Mouse (Mus musculus) heart, adult 18-20 months (tissue): Measurements from ENCODE around the gene Haus2. TPM values are rescaled to one million over a fixed set of nuclear protein-coding genes. Genes with fewer than 3 reads are reported as not detected.

Source experiments
- DNase-seq, 2 experiments: peaks; one replicate each; pipeline ENCODE4 v3.0.0; 2021 to 2022; ENCODE audit warnings: mixed read lengths in 1 of 2
- total RNA-seq, 2 experiments: library from RNA; stranded (reverse); gene quantifications; 2 replicates each; pipeline ENCODE4 v1.2.3; 2021

Gene Haus2
- total RNA-seq, 2 experiments from 2014 or later = 9.9 to 11.5 TPM

DNA sequence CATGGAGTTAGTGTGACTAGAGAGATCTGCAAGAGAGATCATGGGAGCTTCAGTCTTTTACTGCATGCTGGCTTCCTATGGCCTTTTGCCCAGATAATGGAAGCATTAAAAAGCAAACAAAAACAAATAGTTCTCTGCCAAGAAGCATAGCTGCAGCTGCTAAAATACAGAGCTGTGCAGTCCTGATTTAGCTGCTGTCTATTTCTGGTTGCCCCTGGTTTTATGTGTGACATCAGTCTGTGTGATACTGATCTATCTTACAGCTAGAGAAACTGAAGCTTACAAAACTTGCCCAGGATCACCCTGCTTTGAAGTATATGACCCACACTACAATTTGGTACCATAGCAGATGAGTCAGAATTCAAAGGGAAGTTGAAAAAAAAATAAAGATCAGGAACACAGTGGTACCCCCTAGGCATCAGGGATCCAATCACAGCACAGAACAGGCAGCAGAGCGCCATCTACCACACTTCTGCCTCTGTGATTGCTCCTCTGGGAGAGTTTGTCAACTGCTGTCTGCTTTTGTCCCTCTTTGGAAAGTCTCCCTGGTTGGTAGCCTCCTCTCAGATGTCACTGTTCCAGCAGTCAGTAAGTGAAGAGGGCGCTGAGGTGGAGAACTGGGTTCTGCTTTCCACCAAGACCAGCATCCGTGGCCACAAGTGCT lies 54.4 kb downstream of the Haus2 start:
- DNase-seq = peak in 1 of 2 experiments; percentile 29

DNA sequence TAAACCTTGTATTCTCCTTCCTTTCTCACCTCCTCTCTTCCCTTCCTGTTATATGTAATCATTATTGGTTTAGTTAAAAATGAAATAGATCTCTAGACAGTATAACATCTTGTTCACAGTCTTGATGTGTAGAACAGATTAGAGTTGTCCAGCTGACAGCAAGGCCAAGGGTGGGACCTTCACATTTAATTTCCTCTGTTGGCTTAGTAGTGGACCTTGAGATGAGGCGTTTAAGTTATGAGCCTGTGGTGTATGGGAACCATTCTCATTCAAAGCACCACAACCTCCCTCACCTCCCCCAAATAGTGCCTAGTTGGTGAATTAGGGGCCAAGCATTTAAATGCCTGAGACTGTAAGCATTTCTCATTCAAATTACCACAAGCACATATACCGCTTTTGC lies 58.3 kb downstream of the Haus2 start:
- no peak for DNase-seq

DNA sequence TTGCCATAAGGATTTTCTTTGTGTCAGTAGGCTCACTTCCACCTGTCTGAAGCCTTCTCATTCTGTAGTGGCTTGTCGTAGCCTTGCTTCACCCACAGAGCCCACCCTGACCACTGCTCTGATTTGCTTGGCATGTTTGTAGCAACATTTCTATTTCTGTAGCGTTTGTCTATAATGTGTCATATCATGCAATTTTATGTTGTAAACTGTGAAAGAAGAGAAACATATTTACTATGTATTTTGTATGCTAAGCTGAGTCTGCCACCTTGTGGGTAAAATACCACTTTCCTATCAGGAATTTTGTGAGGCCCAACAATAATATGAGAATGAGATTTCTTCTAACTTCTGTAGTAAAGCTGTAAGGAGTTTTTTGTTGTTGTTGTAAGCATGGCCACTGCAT lies 61.1 kb downstream of the Haus2 start:
- no peak for DNase-seq

Other genes starting within 250 kb of the Haus2 start
- 10 to 100 TPM; 26.0 to 27.1 TPM for gene Ganc, start 205.5 kb upstream of the Haus2 start, total RNA-seq
- 10 to 100 TPM; 16.2 to 17.3 TPM for gene Tmem87a, start 205.3 kb upstream of the Haus2 start, total RNA-seq
- 1 to 10 TPM; 2.8 to 2.9 TPM for gene Capn3, start 153.4 kb upstream of the Haus2 start, total RNA-seq
- 100 to 1,000 TPM; 496 TPM for gene Zfp106, start 45.5 kb upstream of the Haus2 start, total RNA-seq
- gene Snap23, start 41.7 kb upstream of the Haus2 start, total RNA-seq = 10 to 100 TPM; 59.0 to 59.7 TPM
- 10 to 100 TPM; 16.9 to 17.1 TPM for gene Lrrc57, start 137 bp downstream of the Haus2 start, total RNA-seq
- gene Stard9, start 19.7 kb downstream of the Haus2 start, total RNA-seq = 1 to 10 TPM; 4.3 to 5.8 TPM
- 10 to 100 TPM in 1 of 2 experiments, 1 to 10 TPM in 1; 8.9 to 11.1 TPM for gene Cdan1, start 240.7 kb downstream of the Haus2 start, total RNA-seq
- 10 to 100 TPM; 10.1 to 13.2 TPM for gene Ttbk2, start 241.2 kb downstream of the Haus2 start, total RNA-seq